Mouse (Mus musculus): ENCODE results near the gene 4921524J17Rik. TPM values are rescaled to one million over a fixed set of nuclear protein-coding genes. Genes with fewer than 3 reads are reported as not detected.
A peak's percentile ranks its signal among the peaks of the same experiment; 100 is the strongest.

4921524J17Rik gene
- polyA plus RNA-seq, 1 experiment: 57.7 TPM

GRCm38 (mm10) chr8:85474924-85475323 is 42.3 kb upstream of the 4921524J17Rik start:
- Histone ChIP-seq H3K27me3 (ENCODE audit: control insufficient read depth, insufficient read depth, low read length, poor library complexity, severe bottlenecking) (no peaks in the 10 kb centered on the region), H3K27ac (ENCODE audit: insufficient read depth, low read length) (no peak overlapping the region), H3K4me3 (ENCODE audit: low read depth, low read length) (no peak overlapping the region), H3K36me3 (ENCODE audit: control insufficient read depth, insufficient read depth, low read length, poor library complexity, severe bottlenecking) (no peaks in the 10 kb centered on the region), H3K9me3 (replicated peaks; ENCODE audit: control insufficient read depth, insufficient read depth, low read length, poor library complexity, severe bottlenecking) (no peaks in the 10 kb centered on the region; the same call in 1 of the 2 replicates), H3K4me1 (ENCODE audit: control insufficient read depth, insufficient read depth, low read length) (peaks cover 9% of the 10 kb centered on the region), H3K9ac (ENCODE audit: low read depth, poor library complexity, severe bottlenecking) (no peak overlapping the region)
- TF ChIP-seq CTCF (IDR thresholded peaks at IDR 0.05; ENCODE audit: low read depth, low read length) (no peak), EP300 (IDR thresholded peaks at IDR 0.05; ENCODE audit: insufficient read depth, low read depth, low read length) (no peak), POLR2A (IDR thresholded peaks at IDR 0.05; ENCODE audit: insufficient read depth, low read length) (no peak)

GRCm38 (mm10) chr8:85473246-85473645 is 40.6 kb upstream of the 4921524J17Rik start:
- peak overlapping the region; percentile 23; the same call in 1 of the 2 replicates for H3K4me3 ChIP-seq (ENCODE audit: low read depth, low read length)
- no peaks in the 10 kb centered on the region for H3K36me3 ChIP-seq (ENCODE audit: control insufficient read depth, insufficient read depth, low read length, poor library complexity, severe bottlenecking)
- peaks cover 10% of the 10 kb centered on the region for H3K4me1 ChIP-seq (ENCODE audit: control insufficient read depth, insufficient read depth, low read length)
- peak overlapping the region; percentile 98 for H3K27ac ChIP-seq (ENCODE audit: insufficient read depth, low read length)
- peak overlapping the region; percentile 45; the same call in 1 of the 2 replicates for H3K9ac ChIP-seq (ENCODE audit: low read depth, poor library complexity, severe bottlenecking)
- no peak for TF ChIP-seq CTCF (IDR thresholded peaks at IDR 0.05; ENCODE audit: low read depth, low read length)
- TF ChIP-seq EP300 (IDR thresholded peaks at IDR 0.05; ENCODE audit: insufficient read depth, low read depth, low read length): no peak; the same call in 1 of the 2 replicates
- no peak for TF ChIP-seq POLR2A (IDR thresholded peaks at IDR 0.05; ENCODE audit: insufficient read depth, low read length)
- H3K9me3 ChIP-seq (replicated peaks; ENCODE audit: control insufficient read depth, insufficient read depth, low read length, poor library complexity, severe bottlenecking): no peaks in the 10 kb centered on the region; the same call in 1 of the 2 replicates
- no peaks in the 10 kb centered on the region for H3K27me3 ChIP-seq (ENCODE audit: control insufficient read depth, insufficient read depth, low read length, poor library complexity, severe bottlenecking)

GRCm38 (mm10) chr8:85472800-85473199 is 40.2 kb upstream of the 4921524J17Rik start:
- peak; percentile 1 for TF ChIP-seq POLR2A (IDR thresholded peaks at IDR 0.05; ENCODE audit: insufficient read depth, low read length)
- no peak for TF ChIP-seq CTCF (IDR thresholded peaks at IDR 0.05; ENCODE audit: low read depth, low read length)
- peak; percentile 96 for TF ChIP-seq EP300 (IDR thresholded peaks at IDR 0.05; ENCODE audit: insufficient read depth, low read depth, low read length)
- Histone ChIP-seq H3K4me3 (ENCODE audit: low read depth, low read length) (peak overlapping the region; percentile 5; the same call in 1 of the 2 replicates), H3K27me3 (ENCODE audit: control insufficient read depth, insufficient read depth, low read length, poor library complexity, severe bottlenecking) (no peaks in the 10 kb centered on the region), H3K9ac (ENCODE audit: low read depth, poor library complexity, severe bottlenecking) (peak overlapping the region; percentile 51), H3K27ac (ENCODE audit: insufficient read depth, low read length) (peak overlapping the region; percentile 98), H3K36me3 (ENCODE audit: control insufficient read depth, insufficient read depth, low read length, poor library complexity, severe bottlenecking) (no peaks in the 10 kb centered on the region), H3K4me1 (ENCODE audit: control insufficient read depth, insufficient read depth, low read length) (peaks cover 8% of the 10 kb centered on the region), H3K9me3 (replicated peaks; ENCODE audit: control insufficient read depth, insufficient read depth, low read length, poor library complexity, severe bottlenecking) (no peaks in the 10 kb centered on the region; the same call in 1 of the 2 replicates)

GRCm38 (mm10) chr8:85470753-85471152 is 38.1 kb upstream of the 4921524J17Rik start:
- Histone ChIP-seq H3K36me3 (ENCODE audit: control insufficient read depth, insufficient read depth, low read length, poor library complexity, severe bottlenecking) (no peaks in the 10 kb centered on the region), H3K9ac (ENCODE audit: low read depth, poor library complexity, severe bottlenecking) (no peak overlapping the region), H3K4me3 (ENCODE audit: low read depth, low read length) (no peak overlapping the region), H3K9me3 (replicated peaks; ENCODE audit: control insufficient read depth, insufficient read depth, low read length, poor library complexity, severe bottlenecking) (no peaks in the 10 kb centered on the region; the same call in 1 of the 2 replicates), H3K27me3 (ENCODE audit: control insufficient read depth, insufficient read depth, low read length, poor library complexity, severe bottlenecking) (no peaks in the 10 kb centered on the region), H3K4me1 (ENCODE audit: control insufficient read depth, insufficient read depth, low read length) (peaks cover 8% of the 10 kb centered on the region), H3K27ac (ENCODE audit: insufficient read depth, low read length) (peak overlapping the region; percentile 4)
- no peak for TF ChIP-seq POLR2A (IDR thresholded peaks at IDR 0.05; ENCODE audit: insufficient read depth, low read length)
- no peak for TF ChIP-seq EP300 (IDR thresholded peaks at IDR 0.05; ENCODE audit: insufficient read depth, low read depth, low read length)
- no peak for TF ChIP-seq CTCF (IDR thresholded peaks at IDR 0.05; ENCODE audit: low read depth, low read length)

- Histone ChIP-seq H3K27ac (ENCODE audit: insufficient read depth, low read length) (no peak overlapping the region), H3K9ac (ENCODE audit: low read depth, poor library complexity, severe bottlenecking) (no peak overlapping the region), H3K4me3 (ENCODE audit: low read depth, low read length) (no peak overlapping the region), H3K27me3 (ENCODE audit: control insufficient read depth, insufficient read depth, low read length, poor library complexity, severe bottlenecking) (no peaks in the 10 kb centered on the region), H3K36me3 (ENCODE audit: control insufficient read depth, insufficient read depth, low read length, poor library complexity, severe bottlenecking) (no peaks in the 10 kb centered on the region), H3K4me1 (ENCODE audit: control insufficient read depth, insufficient read depth, low read length) (peaks cover 6% of the 10 kb centered on the region), H3K9me3 (replicated peaks; ENCODE audit: control insufficient read depth, insufficient read depth, low read length, poor library complexity, severe bottlenecking) (no peaks in the 10 kb centered on the region)
- no peak for TF ChIP-seq POLR2A (IDR thresholded peaks at IDR 0.05; ENCODE audit: insufficient read depth, low read length)
- TF ChIP-seq CTCF (IDR thresholded peaks at IDR 0.05; ENCODE audit: low read depth, low read length): no peak
- TF ChIP-seq EP300 (IDR thresholded peaks at IDR 0.05; ENCODE audit: insufficient read depth, low read depth, low read length): no peak
Observed at GRCm38 (mm10) chr8:85466056-85466455, 33.4 kb upstream of the 4921524J17Rik start.

- TF ChIP-seq CTCF (IDR thresholded peaks at IDR 0.05; ENCODE audit: low read depth, low read length): no peak
- TF ChIP-seq POLR2A (IDR thresholded peaks at IDR 0.05; ENCODE audit: insufficient read depth, low read length): no peak
- no peak for TF ChIP-seq EP300 (IDR thresholded peaks at IDR 0.05; ENCODE audit: insufficient read depth, low read depth, low read length)
- no peak overlapping the region for H3K4me3 ChIP-seq (ENCODE audit: low read depth, low read length)
- no peaks in the 10 kb centered on the region for H3K9me3 ChIP-seq (replicated peaks; ENCODE audit: control insufficient read depth, insufficient read depth, low read length, poor library complexity, severe bottlenecking)
- H3K9ac ChIP-seq (ENCODE audit: low read depth, poor library complexity, severe bottlenecking): no peak overlapping the region
- H3K27ac ChIP-seq (ENCODE audit: insufficient read depth, low read length): no peak overlapping the region
- H3K4me1 ChIP-seq (ENCODE audit: control insufficient read depth, insufficient read depth, low read length): peaks cover 2% of the 10 kb centered on the region
- no peaks in the 10 kb centered on the region for H3K27me3 ChIP-seq (ENCODE audit: control insufficient read depth, insufficient read depth, low read length, poor library complexity, severe bottlenecking)
- H3K36me3 ChIP-seq (ENCODE audit: control insufficient read depth, insufficient read depth, low read length, poor library complexity, severe bottlenecking): no peaks in the 10 kb centered on the region
Observed at GRCm38 (mm10) chr8:85464316-85464715, 31.7 kb upstream of the 4921524J17Rik start.

All from ES-Bruce4 (cell line).